Mouse (Mus musculus) liver, embryonic 14.5 days (tissue): ENCODE measurements around the gene Vmn1r232. TPM values are rescaled to one million over a fixed set of nuclear protein-coding genes. Genes with fewer than 3 reads are reported as not detected.

Source experiments
- ATAC-seq: fragments of 200-750 bp; cut with Nextera tagmentation; 2 replicates; pipeline ENCODE4 v1.8.0; 2017; ENCODE audit warnings: moderate number of reproducible peaks, mild to moderate bottlenecking, moderate library complexity; ENCODE audit not compliant: insufficient read depth
- DNase-seq, 3 experiments: peaks; one replicate each; pipeline ENCODE4 v3.0.0-alpha.2; 2012 to 2013; ENCODE audit warnings: low read depth in 3 of 3, low spot score in 3 of 3
- H3K27ac ChIP-seq: fragments of 300-500 bp; sonication (generic); 2 replicates; pipeline ENCODE4 v1.5.1; 2014; ENCODE audit warnings: moderate library complexity, mild to moderate bottlenecking, control low read depth, inconsistent platforms
- H3K27me3 ChIP-seq: fragments of 300-500 bp; sonication (generic); 2 replicates; pipeline ENCODE4 v1.6.1; 2014; ENCODE audit warnings: mild to moderate bottlenecking, low read length, moderate library complexity; ENCODE audit not compliant: control insufficient read depth, insufficient read depth
- H3K36me3 ChIP-seq: fragments of 300-500 bp; sonication (generic); replicated peaks from 2 replicates; pipeline ENCODE4 v1.6.1; 2014; ENCODE audit warnings: low read depth; ENCODE audit not compliant: control insufficient read depth, insufficient read depth
- H3K4me1 ChIP-seq, 2 experiments: fragments of 200-500 bp in 1 of 2; fragments of 300-500 bp in 1 of 2; sonication (generic) in 1 of 2; replicated peaks; 2 replicates each; pipeline ENCODE4 v1.6.1; 2012 to 2014; ENCODE audit warnings: antibody characterized with exemption in 1 of 2, inconsistent platforms in 1 of 2, low read length in 1 of 2; ENCODE audit not compliant: control insufficient read depth in 2 of 2, insufficient read depth in 2 of 2
- H3K4me2 ChIP-seq: fragments of 300-500 bp; sonication (generic); 2 replicates; pipeline ENCODE4 v1.6.1; 2014; ENCODE audit warnings: low read depth, mild to moderate bottlenecking, control low read depth, moderate library complexity
- H3K4me3 ChIP-seq, 2 experiments: fragments of 200-500 bp in 1 of 2; fragments of 300-500 bp in 1 of 2; sonication (generic) in 1 of 2; 2 replicates each; pipeline ENCODE4 v1.5.1; 2012 to 2014; ENCODE audit warnings: low read depth in 2 of 2, low read length in 2 of 2, mild to moderate bottlenecking in 2 of 2, control low read depth in 1 of 2, inconsistent platforms in 1 of 2, moderate library complexity in 1 of 2; ENCODE audit not compliant: insufficient read depth in 1 of 2
- H3K9ac ChIP-seq: fragments of 300-500 bp; sonication (generic); replicated peaks from 2 replicates; pipeline ENCODE4 v1.6.1; 2014; ENCODE audit warnings: mild to moderate bottlenecking, control low read depth, moderate library complexity
- H3K9me3 ChIP-seq: fragments of 300-500 bp; sonication (generic); 2 replicates; pipeline ENCODE4 v1.6.1; 2016; ENCODE audit warnings: low read length, mixed read lengths; ENCODE audit not compliant: control insufficient read depth
- CTCF ChIP-seq: IDR thresholded peaks from 2 replicates; pipeline ENCODE4 v1.5.1; 2016; ENCODE audit warnings: antibody characterized with exemption, low read depth, control low read depth
- EP300 ChIP-seq: IDR thresholded peaks from 2 replicates; pipeline ENCODE4 v1.6.1; 2016; ENCODE audit warnings: antibody characterized with exemption, low read depth
- WGBS: fragments of 180-500 bp; shearing (Covaris S2); extraction: QIAGEN DNeasy Blood & Tissue Kit; methylation state at CpG from one replicate; pipeline ENCODE4 v1.1.7; 2014; ENCODE audit not compliant: insufficient replicate concordance; 5-methylcytosine and 5-hydroxymethylcytosine counted together
- polyA plus RNA-seq, 2 experiments: library from polyadenylated mRNA; depleted of rRNA in 1 of 2; stranded (reverse) in 1 of 2; unstranded in 1 of 2; fragments of >200 nt; fragmentation: Nextera tagmentation in 1 of 2; extraction: Ambion mirVana in 1 of 2; gene quantifications; 2 replicates each; pipeline versions ENCODE4 v1.2.1 to v1.2.3; 2012 to 2014

The Vmn1r232 gene
- polyA plus RNA-seq, 2 experiments: not detected

GRCm38 (mm10) chr17:20946026-20946565 is 26.6 kb upstream of the Vmn1r232 start:
- under 1% methylated on average over 13 of the region's 13 CpGs for WGBS
- Histone ChIP-seq H3K4me2 (peak overlapping the region; percentile 90), H3K9me3 (no peaks in the 10 kb centered on the region), H3K36me3 (0 out of 2 replicates have a peak, but pooled peaks cover under 1% of the 10 kb centered on the region), H3K27me3 (no peaks in the 10 kb centered on the region; the same call in 1 of the 2 replicates), H3K4me3 (peak overlapping the region; percentile 91 to 94), H3K4me1 (peaks cover 10 to 17% of the 10 kb centered on the region in 2 experiments), H3K9ac (peak overlapping the region; percentile 87), H3K27ac (peak overlapping the region; percentile 72)
- TF ChIP-seq EP300 (no peak), CTCF (no peak)
- peak in 2 of 3 experiments; percentile 2 to 7 for DNase-seq
- no peak for ATAC-seq

- TF ChIP-seq CTCF (0 out of 2 replicates have a peak, but pooled peaks have one; percentile 21), EP300 (peak; percentile 33; the same call in 1 of the 2 replicates)
- DNase-seq (peak; percentile 99 to 100 (median 100)), ATAC-seq (peak; percentile 97)
- under 1% methylated on average over 69 of the region's 69 CpGs for WGBS
- Histone ChIP-seq H3K27ac (peak within 1 kb of the TSS; percentile 80), H3K36me3 (no peaks in the 10 kb centered on the region), H3K9me3 (no peaks in the 10 kb centered on the region), H3K4me1 (peaks cover 10 to 17% of the 10 kb centered on the region in 2 experiments), H3K4me3 (peak within 1 kb of the TSS; percentile 91 to 94), H3K9ac (peak within 1 kb of the TSS; percentile 87), H3K4me2 (peak within 1 kb of the TSS; percentile 90), H3K27me3 (no peaks in the 10 kb centered on the region; the same call in 1 of the 2 replicates)
Measured at GRCm38 (mm10) chr17:20944985-20945891, 25.7 kb upstream of the Vmn1r232 start, which contains the start of gene Ppp2r1a. Gene Ppp2r1a (plus strand): TSS chr17:20945311.

- no peaks in the 10 kb centered on the region for H3K36me3 ChIP-seq
- TF ChIP-seq CTCF: no peak
- no peaks in the 10 kb centered on the region for H3K9me3 ChIP-seq
- H3K4me3 ChIP-seq: peak overlapping the region; percentile 86 to 91
- H3K27me3 ChIP-seq: no peaks in the 10 kb centered on the region; the same call in 1 of the 2 replicates
- DNase-seq (peak in 1 of 3 experiments; percentile 16), ATAC-seq (no peak)
- H3K9ac ChIP-seq: peak overlapping the region; percentile 75
- H3K4me2 ChIP-seq: peak overlapping the region; percentile 87
- 32% methylated on average over 3 of the region's 3 CpGs for WGBS
- H3K27ac ChIP-seq: peak overlapping the region; percentile 80
- H3K4me1 ChIP-seq: peaks cover 10 to 17% of the 10 kb centered on the region in 2 experiments
Measured at GRCm38 (mm10) chr17:20944226-20944625, 24.7 kb upstream of the Vmn1r232 start.

GRCm38 (mm10) chr17:20904991-20905390 is 14.5 kb downstream of the Vmn1r232 start, which contains the start of gene Vmn1r231:
Gene Vmn1r231 (minus strand): TSS chr17:20905091.
- Histone ChIP-seq H3K4me3 (no peak within 1 kb of the TSS), H3K36me3 (no peaks in the 10 kb centered on the region), H3K27me3 (no peaks in the 10 kb centered on the region), H3K9me3 (no peaks in the 10 kb centered on the region), H3K4me2 (no peak within 1 kb of the TSS), H3K27ac (no peak within 1 kb of the TSS), H3K9ac (no peak within 1 kb of the TSS), H3K4me1 (no peaks in the 10 kb centered on the region)
- no peak for ATAC-seq
- no peak for DNase-seq
- TF ChIP-seq EP300: no peak
- TF ChIP-seq CTCF: no peak
- 28% methylated on average over 2 of the region's 2 CpGs for WGBS

Other genes starting within 250 kb of the Vmn1r232 start
- not detected in 2 replicates for gene Vmn1r226, start 236.9 kb downstream of the Vmn1r232 start, polyA plus RNA-seq (2012; rRNA removed)
- gene Vmn1r226, start 236.9 kb downstream of the Vmn1r232 start, polyA plus RNA-seq (2014; fragmentation: Nextera tagmentation; extraction: Ambion mirVana): not detected in 2 replicates
- gene Vmn1r227, start 189.9 kb downstream of the Vmn1r232 start, polyA plus RNA-seq (2012; rRNA removed): not detected in 2 replicates
- gene Vmn1r227, start 189.9 kb downstream of the Vmn1r232 start, polyA plus RNA-seq (2014; fragmentation: Nextera tagmentation; extraction: Ambion mirVana): not detected in 2 replicates
- gene Vmn1r228, start 133.6 kb downstream of the Vmn1r232 start, polyA plus RNA-seq (2012; rRNA removed): not detected in 2 replicates
- not detected in 2 replicates for gene Vmn1r228, start 133.6 kb downstream of the Vmn1r232 start, polyA plus RNA-seq (2014; fragmentation: Nextera tagmentation; extraction: Ambion mirVana)
- not detected in 2 replicates for gene Vmn1r229, start 108.2 kb downstream of the Vmn1r232 start, polyA plus RNA-seq (2012; rRNA removed)
- gene Vmn1r229, start 108.2 kb downstream of the Vmn1r232 start, polyA plus RNA-seq (2014; fragmentation: Nextera tagmentation; extraction: Ambion mirVana): not detected in 2 replicates
- not detected in 2 replicates for gene Vmn1r230, start 79.3 kb downstream of the Vmn1r232 start, polyA plus RNA-seq (2012; rRNA removed)
- gene Vmn1r230, start 79.3 kb downstream of the Vmn1r232 start, polyA plus RNA-seq (2014; fragmentation: Nextera tagmentation; extraction: Ambion mirVana): not detected in 2 replicates
- not detected in 2 replicates for gene Vmn1r231, start 14.6 kb downstream of the Vmn1r232 start, polyA plus RNA-seq (2012; rRNA removed)
- gene Vmn1r231, start 14.6 kb downstream of the Vmn1r232 start, polyA plus RNA-seq (2014; fragmentation: Nextera tagmentation; extraction: Ambion mirVana): not detected in 2 replicates
- gene Ppp2r1a, start 25.6 kb upstream of the Vmn1r232 start, polyA plus RNA-seq (2012; rRNA removed): 46.0 and 54.5 TPM in 2 replicates
- gene Ppp2r1a, start 25.6 kb upstream of the Vmn1r232 start, polyA plus RNA-seq (2014; fragmentation: Nextera tagmentation; extraction: Ambion mirVana): 82.4 and 82.5 TPM in 2 replicates
- gene Vmn1r233, start 76.8 kb upstream of the Vmn1r232 start, polyA plus RNA-seq (2012; rRNA removed): not detected in 2 replicates
- not detected in 2 replicates for gene Vmn1r233, start 76.8 kb upstream of the Vmn1r232 start, polyA plus RNA-seq (2014; fragmentation: Nextera tagmentation; extraction: Ambion mirVana)
- gene Zfp160, start 89.2 kb upstream of the Vmn1r232 start, polyA plus RNA-seq (2012; rRNA removed): 2.4 and 4.5 TPM in 2 replicates
- 4.4 and 4.5 TPM in 2 replicates for gene Zfp160, start 89.2 kb upstream of the Vmn1r232 start, polyA plus RNA-seq (2014; fragmentation: Nextera tagmentation; extraction: Ambion mirVana)